Mouse (Mus musculus) B cell, adult 62 days (primary cell): ENCODE measurements around the gene Sec31b. TPM values are rescaled to one million over a fixed set of nuclear protein-coding genes. Genes with fewer than 3 reads are reported as not detected.

Experiments used
- total RNA-seq: library from RNA; stranded (reverse); gene quantifications from 4 replicates; pipeline ENCODE4 v1.2.4, GENCODE M21; 2023

Sec31b gene
- 1.7 to 2.8 TPM (median 2.2 TPM) in 4 replicates for total RNA-seq

GRCm38 (mm10) chr19:44545321-44546041 is at the start of gene Sec31b:
TSS of gene Sec31b (minus strand) at chr19:44545864.

GRCm38 (mm10) chr19:44562652-44563206 is 17.1 kb upstream of the Sec31b start, which contains the start of gene Hif1an:
TSS of gene Hif1an (plus strand) at chr19:44562850.

GRCm38 (mm10) chr19:44554861-44555590 is 9.4 kb upstream of the Sec31b start, which contains the start of gene Ndufb8:
TSS of gene Ndufb8 (minus strand) at chr19:44555440.

GRCm38 (mm10) chr19:44552731-44553130 is 7.1 kb upstream of the Sec31b start, which contains the start of gene Gm20538:
TSS of gene Gm20538 (minus strand) at chr19:44552831.

GRCm38 (mm10) chr19:44493128-44493527 is 52.5 kb downstream of the Sec31b start, which contains the start of gene Wnt8b:
TSS of gene Wnt8b (plus strand) at chr19:44493472.

Other genes with a start within 250 kb of the Sec31b start
- 0.85 to 2.0 TPM (median 1.5 TPM) in 4 replicates for gene Scd4, start 212.8 kb downstream of the Sec31b start, total RNA-seq
- gene Scd1, start 138.0 kb downstream of the Sec31b start, total RNA-seq = 810 to 978 TPM (median 883 TPM) in 4 replicates
- gene Wnt8b, start 52.4 kb downstream of the Sec31b start, total RNA-seq = 0.16 TPM in 1 of 4 replicates, not detected in the others
- not detected in 4 replicates for gene Gm20538, start 7.0 kb upstream of the Sec31b start, total RNA-seq
- gene Ndufb8, start 9.6 kb upstream of the Sec31b start, total RNA-seq = 117 to 131 TPM (median 119 TPM) in 4 replicates
- 50.7 to 59.3 TPM (median 56.1 TPM) in 4 replicates for gene Hif1an, start 17.0 kb upstream of the Sec31b start, total RNA-seq
- not detected in 4 replicates for gene Pax2, start 210.2 kb upstream of the Sec31b start, total RNA-seq